Mouse (Mus musculus): ENCODE results near the gene Tmem237.

Gene Tmem237

GRCm38 (mm10) chr1:59101020-59101419 lies 19.2 kb downstream of the Tmem237 start:
- DNase-seq (ENCODE audit: low spot score in 2 of 2): no peak

GRCm38 (mm10) chr1:59094705-59095104 lies 25.5 kb downstream of the Tmem237 start, which contains the start of gene C2cd6:
C2cd6 (minus strand) TSS chr1:59094900.
- DNase-seq (ENCODE audit: low spot score in 2 of 2): no peak

- no peak for DNase-seq (ENCODE audit: low spot score in 2 of 2)
Observed at GRCm38 (mm10) chr1:59070867-59071266, 49.3 kb downstream of the Tmem237 start.

GRCm38 (mm10) chr1:59067976-59068375 lies 52.2 kb downstream of the Tmem237 start:
- no peak for DNase-seq (ENCODE audit: low spot score in 2 of 2)

GRCm38 (mm10) chr1:59063697-59064096 lies 56.5 kb downstream of the Tmem237 start:
- DNase-seq (ENCODE audit: low spot score in 2 of 2): no peak

- no peak for DNase-seq (ENCODE audit: low spot score in 2 of 2)
Observed at GRCm38 (mm10) chr1:59056955-59057354, 63.3 kb downstream of the Tmem237 start.

GRCm38 (mm10) chr1:59051306-59051705 lies 68.9 kb downstream of the Tmem237 start:
- no peak for DNase-seq (ENCODE audit: low spot score in 2 of 2)

All from spleen, postnatal 14 days (tissue).